Mouse (Mus musculus) heart, embryonic 12.5 days (tissue): ENCODE data around the gene Cend1. TPM values are rescaled to one million over a fixed set of nuclear protein-coding genes. Genes with fewer than 3 reads are reported as not detected.

Source experiments
- ATAC-seq: fragments of 200-750 bp; cut with Nextera tagmentation; 2 replicates; pipeline ENCODE4 v1.8.0; 2017; ENCODE audit warnings: moderate TSS enrichment, moderate library complexity; ENCODE audit not compliant: insufficient number of reproducible peaks, low FRiP score
- H3K27ac ChIP-seq: fragments of 300-500 bp; sonication (generic); 2 replicates; pipeline ENCODE4 v1.5.1; 2016; ENCODE audit warnings: mild to moderate bottlenecking, moderate library complexity; ENCODE audit not compliant: poor library complexity, severe bottlenecking
- H3K27me3 ChIP-seq: fragments of 300-500 bp; sonication (generic); replicated peaks from 2 replicates; pipeline ENCODE4 v1.6.1; 2016; ENCODE audit warnings: mild to moderate bottlenecking, moderate library complexity
- H3K36me3 ChIP-seq: fragments of 300-500 bp; sonication (generic); 2 replicates; pipeline ENCODE4 v1.6.1; 2016; ENCODE audit warnings: mild to moderate bottlenecking, moderate library complexity
- H3K4me1 ChIP-seq: fragments of 300-500 bp; sonication (generic); replicated peaks from 2 replicates; pipeline ENCODE4 v1.6.1; 2016; ENCODE audit warnings: mild to moderate bottlenecking
- H3K4me2 ChIP-seq: fragments of 300-500 bp; sonication (generic); 2 replicates; pipeline ENCODE4 v1.6.1; 2016; ENCODE audit warnings: mild to moderate bottlenecking, moderate library complexity
- H3K4me3 ChIP-seq: fragments of 300-500 bp; sonication (generic); 2 replicates; pipeline ENCODE4 v1.5.1; 2016; ENCODE audit warnings: mild to moderate bottlenecking
- H3K9ac ChIP-seq: fragments of 300-500 bp; sonication (generic); 2 replicates; pipeline ENCODE4 v1.6.1; 2016; ENCODE audit warnings: mild to moderate bottlenecking, moderate library complexity
- H3K9me3 ChIP-seq: fragments of 300-500 bp; sonication (generic); replicated peaks from 2 replicates; pipeline ENCODE4 v1.6.1; 2016; ENCODE audit warnings: mild to moderate bottlenecking, moderate library complexity
- WGBS: fragments of 180-500 bp; shearing (Covaris S2); methylation state at CpG from one replicate; pipeline ENCODE4 v1.1.7; 2016; 5-methylcytosine and 5-hydroxymethylcytosine counted together
- polyA plus RNA-seq: library from polyadenylated mRNA; unstranded; fragments of >200 nt; fragmentation: Nextera tagmentation; extraction: Ambion mirVana; gene quantifications from 2 replicates; pipeline ENCODE4 v1.2.1, GENCODE M21; 2016

The Cend1 gene
- 13.9 and 14.6 TPM in 2 replicates for polyA plus RNA-seq

GRCm38 (mm10) chr7:141429310-141429709, at the start of gene Cend1:
Gene Cend1 (minus strand): TSS chr7:141429491.
- ATAC-seq = peak; percentile 52
- Histone ChIP-seq H3K9me3 (no peaks in the 10 kb centered on the region), H3K9ac (peak within 1 kb of the TSS; percentile 46), H3K4me2 (peak within 1 kb of the TSS; percentile 64), H3K36me3 (peaks cover 38% of the 10 kb centered on the region), H3K4me3 (peak within 1 kb of the TSS; percentile 36), H3K4me1 (peaks cover 36% of the 10 kb centered on the region), H3K27me3 (no peaks in the 10 kb centered on the region; the same call in none of the 2 replicates), H3K27ac (peak within 1 kb of the TSS; percentile 69)
- WGBS = 3% methylated on average over 19 of the region's 19 CpGs

- 40% methylated on average over 5 of the region's 5 CpGs for WGBS
- peak overlapping the region; percentile 84 for H3K4me2 ChIP-seq
- no peak overlapping the region for H3K4me3 ChIP-seq
- peak overlapping the region; percentile 93 for H3K27ac ChIP-seq
- peaks cover 10% of the 10 kb centered on the region for H3K27me3 ChIP-seq
- H3K36me3 ChIP-seq = no peaks in the 10 kb centered on the region
- no peak for ATAC-seq
- H3K9ac ChIP-seq = peak overlapping the region; percentile 17
- H3K4me1 ChIP-seq = peaks cover 72% of the 10 kb centered on the region
- no peaks in the 10 kb centered on the region for H3K9me3 ChIP-seq
Measured at GRCm38 (mm10) chr7:141478270-141478748, 49.0 kb upstream of the Cend1 start.

- 35% methylated on average over 4 of the region's 4 CpGs for WGBS
- Histone ChIP-seq H3K36me3 (peaks cover 2% of the 10 kb centered on the region), H3K4me3 (peak overlapping the region; percentile 80; the same call in 1 of the 2 replicates), H3K27ac (peak overlapping the region; percentile 93), H3K4me2 (peak overlapping the region; percentile 84), H3K4me1 (peaks cover 71% of the 10 kb centered on the region), H3K27me3 (peaks cover 5% of the 10 kb centered on the region), H3K9me3 (no peaks in the 10 kb centered on the region), H3K9ac (peak overlapping the region; percentile 83)
- peak; percentile 16 for ATAC-seq
Measured at GRCm38 (mm10) chr7:141477578-141478269, 48.4 kb upstream of the Cend1 start.

- 0 out of 2 replicates have a peak, but pooled peaks have one; percentile 0 for ATAC-seq
- 12% methylated on average over 7 of the region's 7 CpGs for WGBS
Measured at GRCm38 (mm10) chr7:141476981-141477370, 47.7 kb upstream of the Cend1 start.

GRCm38 (mm10) chr7:141476226-141476980, 47.1 kb upstream of the Cend1 start:
- Histone ChIP-seq H3K27ac (peak overlapping the region; percentile 93), H3K9me3 (no peaks in the 10 kb centered on the region), H3K4me1 (peaks cover 60% of the 10 kb centered on the region), H3K27me3 (no peaks in the 10 kb centered on the region), H3K36me3 (peaks cover 13% of the 10 kb centered on the region), H3K4me2 (peak overlapping the region; percentile 84), H3K9ac (peak overlapping the region; percentile 83), H3K4me3 (peak overlapping the region; percentile 80)
- whole genome bisulfite sequencing = 0% methylated on average over 17 of the region's 17 CpGs
- peak; percentile 63 for ATAC-seq

More at GRCm38 (mm10) chr7:141476981-141477370, 47.7 kb upstream of the Cend1 start:
- Histone ChIP-seq H3K27ac (peak overlapping the region; percentile 93), H3K36me3 (peaks cover 9% of the 10 kb centered on the region), H3K9me3 (no peaks in the 10 kb centered on the region), H3K27me3 (no peaks in the 10 kb centered on the region), H3K4me2 (peak overlapping the region; percentile 84), H3K4me1 (peaks cover 63% of the 10 kb centered on the region), H3K4me3 (peak overlapping the region; percentile 80), H3K9ac (peak overlapping the region; percentile 83)

GRCm38 (mm10) chr7:141475805-141476158, 46.5 kb upstream of the Cend1 start:
- H3K36me3 ChIP-seq = peaks cover 19% of the 10 kb centered on the region
- H3K9ac ChIP-seq = peak overlapping the region; percentile 83
- WGBS = under 1% methylated on average over 12 of the region's 12 CpGs
- H3K4me1 ChIP-seq = peaks cover 54% of the 10 kb centered on the region
- no peaks in the 10 kb centered on the region for H3K9me3 ChIP-seq
- 0 out of 2 replicates have a peak, but pooled peaks have one; percentile 10 for ATAC-seq
- H3K4me3 ChIP-seq = peak overlapping the region; percentile 80
- H3K27ac ChIP-seq = peak overlapping the region; percentile 93
- H3K27me3 ChIP-seq = no peaks in the 10 kb centered on the region
- peak overlapping the region; percentile 84 for H3K4me2 ChIP-seq

- H3K27me3 ChIP-seq = no peaks in the 10 kb centered on the region
- H3K9ac ChIP-seq = peak within 1 kb of the TSS; percentile 83
- WGBS = under 1% methylated on average over 87 of the region's 87 CpGs
- H3K9me3 ChIP-seq = no peaks in the 10 kb centered on the region
- ATAC-seq = peak; percentile 70
- H3K36me3 ChIP-seq = peaks cover 25% of the 10 kb centered on the region
- peak within 1 kb of the TSS; percentile 84 for H3K4me2 ChIP-seq
- peaks cover 53% of the 10 kb centered on the region for H3K4me1 ChIP-seq
- H3K27ac ChIP-seq = peak within 1 kb of the TSS; percentile 93
- H3K4me3 ChIP-seq = peak within 1 kb of the TSS; percentile 80
Measured at GRCm38 (mm10) chr7:141475011-141475804, 45.9 kb upstream of the Cend1 start, which contains the start of the genes Polr2l and Tspan4. Gene Polr2l (minus strand): TSS chr7:141475132. Gene Tspan4 (plus strand): TSS chr7:141475240.

- Histone ChIP-seq H3K9me3 (no peaks in the 10 kb centered on the region), H3K36me3 (peaks cover 35% of the 10 kb centered on the region), H3K4me2 (peak overlapping the region; percentile 84), H3K27ac (no peak overlapping the region), H3K4me3 (peak overlapping the region; percentile 80), H3K27me3 (no peaks in the 10 kb centered on the region), H3K9ac (peak overlapping the region; percentile 83), H3K4me1 (peaks cover 60% of the 10 kb centered on the region)
- WGBS = 9% methylated on average over 5 of the region's 5 CpGs
- no peak for ATAC-seq
Measured at GRCm38 (mm10) chr7:141474160-141474559, 44.9 kb upstream of the Cend1 start.

- no peak overlapping the region for H3K9ac ChIP-seq
- no peaks in the 10 kb centered on the region for H3K9me3 ChIP-seq
- no peak overlapping the region for H3K4me2 ChIP-seq
- H3K36me3 ChIP-seq = peaks cover 36% of the 10 kb centered on the region
- WGBS = 85% methylated on average over 6 of the region's 6 CpGs
- H3K4me3 ChIP-seq = no peak overlapping the region
- no peak for ATAC-seq
- peaks cover 62% of the 10 kb centered on the region for H3K4me1 ChIP-seq
- H3K27me3 ChIP-seq = no peaks in the 10 kb centered on the region
- no peak overlapping the region for H3K27ac ChIP-seq
Measured at GRCm38 (mm10) chr7:141472763-141473162, 43.5 kb upstream of the Cend1 start.

- Histone ChIP-seq H3K9ac (no peak overlapping the region), H3K4me3 (no peak overlapping the region), H3K4me2 (no peak overlapping the region), H3K36me3 (peaks cover 36% of the 10 kb centered on the region), H3K4me1 (peaks cover 57% of the 10 kb centered on the region), H3K27ac (no peak overlapping the region), H3K9me3 (no peaks in the 10 kb centered on the region), H3K27me3 (no peaks in the 10 kb centered on the region)
- no peak for ATAC-seq
- 76% methylated on average over 6 of the region's 6 CpGs for WGBS
Measured at GRCm38 (mm10) chr7:141472226-141472625, 42.9 kb upstream of the Cend1 start.
